Mouse (Mus musculus) right cerebral cortex, postnatal 36 days (tissue): ENCODE results near the gene Xbp1.
A peak's percentile ranks its signal among the peaks of the same experiment; 100 is the strongest.
"Not testable (repeated sequence)": the region's sequence is repeated elsewhere in the genome, so short reads cannot be mapped to it uniquely, and the experiment has no call there.

ENCODE experiments used
- DNase-seq, 2 experiments: peaks; one replicate each; pipeline ENCODE4 v3.0.0; 2022; ENCODE audit warnings: low spot score in 2 of 2, mixed read lengths in 1 of 2

The Xbp1 gene

GRCm38 (mm10) chr11:5528841-5529240 lies 8.4 kb downstream of the Xbp1 start:
- DNase-seq, result no peak

- DNase-seq, result no peak
These were observed 9.7 kb downstream of the Xbp1 start for GRCm38 (mm10) chr11:5530172-5530571.

- no peak for DNase-seq
These were observed 10.3 kb downstream of the Xbp1 start for GRCm38 (mm10) chr11:5530717-5531116.

GRCm38 (mm10) chr11:5533108-5533507 lies 12.6 kb downstream of the Xbp1 start:
- no peak for DNase-seq

- not testable (repeated sequence) for DNase-seq
These were observed 17.0 kb downstream of the Xbp1 start for GRCm38 (mm10) chr11:5537454-5537853.

GRCm38 (mm10) chr11:5540331-5540730 lies 19.9 kb downstream of the Xbp1 start:
- DNase-seq, result no peak

- DNase-seq, result no peak
These were observed 20.9 kb downstream of the Xbp1 start for GRCm38 (mm10) chr11:5541230-5541798.

- peak; percentile 82 to 89 for DNase-seq
These were observed 21.5 kb downstream of the Xbp1 start, which contains the start of gene Ccdc117 for GRCm38 (mm10) chr11:5541799-5542481. Gene Ccdc117, minus strand, starts transcription at chr11:5542187.

- no peak for DNase-seq
These were observed 22.2 kb downstream of the Xbp1 start for GRCm38 (mm10) chr11:5542482-5543185.

GRCm38 (mm10) chr11:5543281-5543680 lies 22.8 kb downstream of the Xbp1 start:
- no peak for DNase-seq

GRCm38 (mm10) chr11:5544709-5545108 lies 24.2 kb downstream of the Xbp1 start:
- not testable (repeated sequence) for DNase-seq

GRCm38 (mm10) chr11:5545457-5545856 lies 25.0 kb downstream of the Xbp1 start:
- DNase-seq, result no peak

- DNase-seq, result no peak
These were observed 26.2 kb downstream of the Xbp1 start for GRCm38 (mm10) chr11:5546693-5547092.

GRCm38 (mm10) chr11:5551430-5551829 lies 31.0 kb downstream of the Xbp1 start:
- no peak for DNase-seq

- DNase-seq, result no peak
These were observed 31.5 kb downstream of the Xbp1 start for GRCm38 (mm10) chr11:5551931-5552330.

GRCm38 (mm10) chr11:5560273-5560672 lies 39.8 kb downstream of the Xbp1 start:
- DNase-seq, result no peak

- no peak for DNase-seq
These were observed 42.3 kb downstream of the Xbp1 start for GRCm38 (mm10) chr11:5562625-5563268.

- DNase-seq, result no peak
These were observed 43.4 kb downstream of the Xbp1 start for GRCm38 (mm10) chr11:5563898-5564297.

- no peak for DNase-seq
These were observed 45.1 kb downstream of the Xbp1 start for GRCm38 (mm10) chr11:5565596-5565995.

GRCm38 (mm10) chr11:5566506-5566905 lies 46.0 kb downstream of the Xbp1 start:
- no peak for DNase-seq

- DNase-seq, result no peak
These were observed 47.2 kb downstream of the Xbp1 start for GRCm38 (mm10) chr11:5567654-5568053.

- no peak for DNase-seq
These were observed 47.6 kb downstream of the Xbp1 start for GRCm38 (mm10) chr11:5568082-5568481.
